Mouse (Mus musculus) CH12.LX (cell line): ENCODE data around the gene Lcor. TPM values are rescaled to one million over a fixed set of nuclear protein-coding genes. Genes with fewer than 3 reads are reported as not detected.

Experiments
- DNase-seq: peaks from one replicate; pipeline ENCODE4 v3.0.0-alpha.2; 2013; ENCODE audit errors: extremely low read depth
- H3K27ac ChIP-seq: 2 replicates; pipeline ENCODE4 v1.5.1; 2012; ENCODE audit warnings: low read depth, mild to moderate bottlenecking, control low read depth, moderate library complexity; ENCODE audit not compliant: insufficient read depth
- H3K27me3 ChIP-seq: replicated peaks from 2 replicates; pipeline ENCODE3; 2012; ENCODE audit warnings: inconsistent platforms
- H3K36me3 ChIP-seq, 2 experiments: replicated peaks in 1 of 2; 2 replicates each; pipeline versions ENCODE3 to v1.6.1; 2012; ENCODE audit warnings: inconsistent platforms in 1 of 2, low read length in 1 of 2, mild to moderate bottlenecking in 1 of 2, mixed read lengths in 1 of 2, moderate library complexity in 1 of 2; ENCODE audit not compliant: control insufficient read depth in 1 of 2, insufficient read depth in 1 of 2
- H3K4me1 ChIP-seq, 2 experiments: 2 replicates each; pipeline ENCODE4 v1.6.1; 2012; ENCODE audit warnings: inconsistent platforms in 1 of 2, moderate library complexity in 1 of 2; ENCODE audit not compliant: insufficient read depth in 2 of 2, control insufficient read depth in 1 of 2
- H3K4me2 ChIP-seq: 2 replicates; pipeline ENCODE4 v1.6.1; 2012; ENCODE audit warnings: low read depth, mild to moderate bottlenecking, control low read depth; ENCODE audit not compliant: poor library complexity, insufficient read depth, severe bottlenecking
- H3K4me3 ChIP-seq, 3 experiments: fragments of 150-350 bp in 1 of 3; sonication (generic) in 1 of 3; replicated peaks in 1 of 3; 2 replicates each; pipeline versions ENCODE3 to v1.5.1; 2011 to 2012; ENCODE audit warnings: low read depth in 2 of 3, low read length in 2 of 3, mild to moderate bottlenecking in 2 of 3, moderate library complexity in 2 of 3, control low read depth in 1 of 3, improper control_type of control experiment in 1 of 3, inconsistent platforms in 1 of 3, mixed read lengths in 1 of 3; ENCODE audit not compliant: poor library complexity in 1 of 3
- H3K79me2 ChIP-seq: replicated peaks from 2 replicates; pipeline ENCODE4 v1.6.1; 2012; ENCODE audit warnings: mild to moderate bottlenecking, moderate library complexity; ENCODE audit not compliant: control insufficient read depth, poor library complexity, insufficient read depth, severe bottlenecking; ENCODE audit errors: extremely low read depth
- H3K9ac ChIP-seq: 2 replicates; pipeline ENCODE4 v1.6.1; 2012; ENCODE audit warnings: low read depth, mild to moderate bottlenecking, control low read depth, moderate library complexity; ENCODE audit not compliant: insufficient read depth
- H3K9me3 ChIP-seq: replicated peaks from 2 replicates; pipeline ENCODE3; 2012; ENCODE audit warnings: low read length, inconsistent platforms, mixed read lengths
- BHLHE40 ChIP-seq: IDR thresholded peaks from 2 replicates; pipeline ENCODE4 v1.6.1; 2011; ENCODE audit warnings: mild to moderate bottlenecking, low read depth, low read length, improper control_type of control experiment
- CHD1 ChIP-seq: IDR thresholded peaks from 2 replicates; pipeline ENCODE4 v1.6.1; 2012; ENCODE audit warnings: low read depth, low read length, improper control_type of control experiment, inconsistent platforms
- CHD2 ChIP-seq: IDR thresholded peaks from 2 replicates; pipeline ENCODE4 v1.6.1; 2011; ENCODE audit warnings: low read length, improper control_type of control experiment
- CTCF ChIP-seq, 2 experiments: IDR thresholded peaks in 1 of 2; conservative IDR thresholded peaks in 1 of 2; 2 replicates each; pipeline ENCODE4 v1.5.1; 2011 to 2012; ENCODE audit warnings: low read depth in 2 of 2, low read length in 2 of 2, improper control_type of control experiment in 1 of 2, inconsistent platforms in 1 of 2, mild to moderate bottlenecking in 1 of 2, moderate library complexity in 1 of 2
- ELF1 ChIP-seq: IDR thresholded peaks from 2 replicates; pipeline ENCODE4 v1.6.1; 2014; ENCODE audit warnings: low read depth, mild to moderate bottlenecking, inconsistent platforms, low read length, improper control_type of control experiment
- ETS1 ChIP-seq: conservative IDR thresholded peaks from 2 replicates; pipeline ENCODE4 v1.6.1; 2012; ENCODE audit warnings: low read depth, mild to moderate bottlenecking, inconsistent platforms, low read length, improper control_type of control experiment, moderate library complexity
- IRF4 ChIP-seq: IDR thresholded peaks from 2 replicates; pipeline ENCODE4 v1.6.1; 2014; ENCODE audit warnings: low read depth, mild to moderate bottlenecking, inconsistent platforms, low read length, improper control_type of control experiment
- JUN ChIP-seq: IDR thresholded peaks from 2 replicates; pipeline ENCODE4 v1.6.1; 2011; ENCODE audit warnings: low read depth, mild to moderate bottlenecking, low read length, improper control_type of control experiment, moderate library complexity; ENCODE audit not compliant: insufficient read depth
- JUND ChIP-seq: conservative IDR thresholded peaks from 2 replicates; pipeline ENCODE4 v1.6.1; 2011; ENCODE audit warnings: low read depth, low read length, improper control_type of control experiment
- MAFK ChIP-seq: IDR thresholded peaks from 2 replicates; pipeline ENCODE4 v1.6.1; 2011; ENCODE audit warnings: low read length, improper control_type of control experiment; ENCODE audit not compliant: insufficient replicate concordance
- MAX ChIP-seq: IDR thresholded peaks from 2 replicates; pipeline ENCODE4 v1.6.1; 2011; ENCODE audit warnings: low read length, improper control_type of control experiment
- MEF2A ChIP-seq: IDR thresholded peaks from 2 replicates; pipeline ENCODE4 v1.6.1; 2014; ENCODE audit warnings: low read depth, mild to moderate bottlenecking, inconsistent platforms, low read length, improper control_type of control experiment, borderline replicate concordance
- MXI1 ChIP-seq: IDR thresholded peaks from 2 replicates; pipeline ENCODE4 v1.6.1; 2011; ENCODE audit warnings: mild to moderate bottlenecking, low read depth, low read length, improper control_type of control experiment
- MYC ChIP-seq: IDR thresholded peaks from 2 replicates; pipeline ENCODE4 v1.6.1; 2011; ENCODE audit warnings: low read depth, mild to moderate bottlenecking, improper control_type of control experiment, low read length
- NELFE ChIP-seq: IDR thresholded peaks from 2 replicates; pipeline ENCODE4 v1.6.1; 2011; ENCODE audit warnings: low read depth, low read length, improper control_type of control experiment
- NRF1 ChIP-seq: IDR thresholded peaks from 2 replicates; pipeline ENCODE4 v1.6.1; 2014; ENCODE audit warnings: low read depth, mild to moderate bottlenecking, inconsistent platforms, low read length, improper control_type of control experiment, moderate library complexity
- PAX5 ChIP-seq: IDR thresholded peaks from 2 replicates; pipeline ENCODE4 v1.6.1; 2012; ENCODE audit warnings: low read length, inconsistent platforms, mixed read lengths
- POLR2AphosphoS2 ChIP-seq: IDR thresholded peaks from 2 replicates; pipeline ENCODE4 v1.6.1; 2011; ENCODE audit warnings: low read depth, low read length, improper control_type of control experiment
- RAD21 ChIP-seq: IDR thresholded peaks from 2 replicates; pipeline ENCODE4 v1.6.1; 2011; ENCODE audit warnings: low read depth, mild to moderate bottlenecking, low read length, improper control_type of control experiment, moderate library complexity
- RCOR1 ChIP-seq: conservative IDR thresholded peaks from 2 replicates; pipeline ENCODE4 v1.6.1; 2012; ENCODE audit warnings: low read depth, mild to moderate bottlenecking, inconsistent platforms, low read length, improper control_type of control experiment
- SIN3A ChIP-seq: IDR thresholded peaks from 2 replicates; pipeline ENCODE4 v1.6.1; 2012; ENCODE audit warnings: low read length, improper control_type of control experiment, inconsistent platforms
- TCF12 ChIP-seq: IDR thresholded peaks from 2 replicates; pipeline ENCODE4 v1.6.1; 2014; ENCODE audit warnings: low read depth, mild to moderate bottlenecking, inconsistent platforms, low read length, improper control_type of control experiment
- UBTF ChIP-seq: IDR thresholded peaks from 2 replicates; pipeline ENCODE4 v1.6.1; 2012; ENCODE audit warnings: low read depth, mild to moderate bottlenecking, inconsistent platforms, low read length, improper control_type of control experiment, moderate library complexity
- USF1 ChIP-seq: IDR thresholded peaks from 2 replicates; pipeline ENCODE4 v1.6.1; 2014; ENCODE audit warnings: low read depth, mild to moderate bottlenecking, inconsistent platforms, low read length, improper control_type of control experiment
- ZKSCAN1 ChIP-seq: IDR thresholded peaks from 2 replicates; pipeline ENCODE4 v1.6.1; 2012; ENCODE audit warnings: low read depth, inconsistent platforms, low read length, improper control_type of control experiment, borderline replicate concordance
- ZMIZ1 ChIP-seq: IDR thresholded peaks from 2 replicates; pipeline ENCODE4 v1.6.1; 2012; ENCODE audit warnings: low read depth, mild to moderate bottlenecking, inconsistent platforms, low read length, improper control_type of control experiment
- ZNF384 ChIP-seq: IDR thresholded peaks from 2 replicates; pipeline ENCODE4 v1.6.1; 2012; ENCODE audit warnings: low read depth, low read length, improper control_type of control experiment, inconsistent platforms
- dilution Hi-C: fragments of 300-500 bp; cut with MboI; formaldehyde crosslinking; loops from 2 replicates; pipeline ENCODE4 v1.14.3; 2020; ENCODE audit warnings: low sequenced_read_pairs; ENCODE audit not compliant: extremely low pct_unique_long_range_greater_than_20kb, extremely low pct_ligation_motif_present
- in situ Hi-C: fragments of 300-500 bp; cut with MboI; formaldehyde crosslinking; loops from 3 replicates; pipeline ENCODE4 v1.14.3; 2019; ENCODE audit warnings: low sequenced_read_pairs, low pct_ligation_motif_present, low pct_unique_long_range_greater_than_20kb, mixed read lengths
- polyA plus RNA-seq: library from polyadenylated mRNA; unstranded; fragments of >175 nt; gene quantifications from 2 replicates; pipeline ENCODE4 v1.2.1, GENCODE M21; 2012; ENCODE audit warnings: low read depth; ENCODE audit not compliant: insufficient read length
- total RNA-seq, 2 experiments: library from RNA; depleted of rRNA; stranded (reverse); fragments of 300-350 nt in 1 of 2; fragments of >200 nt in 1 of 2; gene quantifications; 2 replicates each; pipeline ENCODE4 v1.2.3; 2012 to 2014

Gene Lcor
- total and polyA plus RNA-seq, 3 experiments: 2.9 to 4.8 (median 3.4) TPM

DNA sequence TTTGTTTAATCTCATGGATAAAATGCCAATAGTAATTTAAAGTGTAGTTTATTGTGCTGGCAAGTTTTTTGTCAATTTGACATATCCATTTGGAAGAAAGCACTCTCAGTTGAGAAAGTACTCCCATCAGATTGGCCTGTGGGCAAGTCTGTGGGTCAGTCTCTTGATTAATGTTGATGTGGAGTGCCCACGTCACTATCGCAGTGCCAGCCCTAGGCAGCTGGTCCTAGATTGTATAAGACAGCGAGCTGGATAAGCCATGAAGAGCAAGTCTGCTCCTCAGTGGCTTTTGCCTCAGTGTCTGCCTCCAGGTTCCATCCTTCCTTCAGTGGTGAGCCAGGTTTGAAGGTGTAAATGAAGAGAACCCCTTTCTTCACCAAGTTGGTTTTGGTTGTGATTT is 34.6 kb downstream of the Lcor start:
- in situ Hi-C loops: no loop called here
- H3K79me2 ChIP-seq: peaks cover 42% of the 10 kb centered on the region
- no peak overlapping the region for H3K4me2 ChIP-seq
- no peaks in the 10 kb centered on the region for H3K27me3 ChIP-seq
- H3K4me3 ChIP-seq: no peak overlapping the region
- H3K9me3 ChIP-seq: no peaks in the 10 kb centered on the region
- TF ChIP-seq UBTF: no peak
- no peak for TF ChIP-seq IRF4
- TF ChIP-seq BHLHE40: no peak
- no peak for TF ChIP-seq NELFE
- TF ChIP-seq ZNF384: no peak
- H3K36me3 ChIP-seq: peaks cover 0 to 14% of the 10 kb centered on the region in 2 experiments
- H3K27ac ChIP-seq: no peak overlapping the region
- dilution Hi-C loops: no loop called here
- H3K9ac ChIP-seq: no peak overlapping the region
- DNase-seq: no peak
- peaks cover 0 to 29% of the 10 kb centered on the region in 2 experiments; a peak in 1 of 4 replicates for H3K4me1 ChIP-seq

DNA sequence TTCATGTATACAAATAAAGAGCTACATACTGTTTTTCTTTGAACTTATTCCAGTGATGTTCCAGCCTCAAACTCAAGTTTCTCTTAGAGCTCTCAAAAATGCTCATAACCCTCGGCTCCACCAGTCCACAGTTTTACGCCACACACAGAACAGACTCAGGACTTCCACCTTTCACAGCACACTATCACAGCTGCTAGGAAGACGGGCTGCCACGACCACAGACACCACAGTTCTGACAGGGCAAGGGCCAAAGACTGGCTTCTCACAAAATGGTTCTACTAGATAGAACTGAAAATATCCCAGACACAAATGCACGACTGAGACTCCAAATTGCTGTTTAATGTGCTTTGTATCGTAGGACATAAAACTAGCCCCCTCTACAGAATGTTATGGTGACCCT is 36.7 kb downstream of the Lcor start:
- no peaks in the 10 kb centered on the region for H3K27me3 ChIP-seq
- H3K27ac ChIP-seq: no peak overlapping the region
- no peak for TF ChIP-seq RAD21
- no peak for TF ChIP-seq ZMIZ1
- TF ChIP-seq ELF1: no peak
- TF ChIP-seq MAFK: no peak
- TF ChIP-seq ZKSCAN1: no peak
- TF ChIP-seq MYC: no peak
- no peak for TF ChIP-seq USF1
- TF ChIP-seq SIN3A: no peak
- no peak for TF ChIP-seq CHD2
- peaks cover 0 to 36% of the 10 kb centered on the region in 2 experiments; a peak in 1 of 4 replicates for H3K4me1 ChIP-seq
- no peak overlapping the region for H3K4me3 ChIP-seq
- H3K9ac ChIP-seq: no peak overlapping the region
- H3K36me3 ChIP-seq: peaks cover 0 to 12% of the 10 kb centered on the region in 2 experiments
- in situ Hi-C loops (no loop called here), dilution Hi-C loops (no loop called here)
- H3K79me2 ChIP-seq: peaks cover 45% of the 10 kb centered on the region
- H3K4me2 ChIP-seq: no peak overlapping the region
- DNase-seq: no peak
- no peaks in the 10 kb centered on the region for H3K9me3 ChIP-seq

DNA sequence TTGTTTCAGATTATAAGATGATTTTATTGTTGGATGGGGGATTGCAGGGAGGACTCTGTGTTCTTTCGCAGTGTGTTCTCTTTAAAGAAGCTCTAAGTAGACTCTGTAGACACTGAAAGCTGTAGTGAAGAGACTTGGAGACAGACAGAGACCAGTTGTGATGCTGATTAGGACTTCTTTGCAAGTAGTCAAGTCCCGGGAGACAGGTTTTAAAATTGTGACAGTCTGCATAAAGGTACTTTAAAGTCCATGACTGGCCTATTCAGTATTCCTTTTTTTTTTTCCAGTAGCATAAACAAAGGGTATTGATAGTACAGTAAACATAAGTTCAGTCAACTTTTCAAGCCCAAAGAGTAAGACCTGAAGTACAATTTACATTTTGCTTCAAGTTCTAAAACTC is 39.8 kb downstream of the Lcor start:
- in situ Hi-C loops (no loop called here), dilution Hi-C loops (no loop called here)

More for the DNA sequence above, 39.8 kb downstream of the Lcor start:
- H3K9ac ChIP-seq: no peak overlapping the region
- no peak overlapping the region for H3K4me3 ChIP-seq
- H3K4me2 ChIP-seq: no peak overlapping the region
- H3K36me3 ChIP-seq: peaks cover 0 to 5% of the 10 kb centered on the region in 2 experiments
- DNase-seq: no peak
- H3K27ac ChIP-seq: no peak overlapping the region
- no peak for TF ChIP-seq ZMIZ1
- TF ChIP-seq POLR2AphosphoS2: no peak
- no peak for TF ChIP-seq RAD21
- no peak for TF ChIP-seq RCOR1
- TF ChIP-seq CHD2: no peak
- no peak for TF ChIP-seq ELF1
- no peak for TF ChIP-seq JUN
- no peak for TF ChIP-seq PAX5
- TF ChIP-seq MAFK: no peak
- TF ChIP-seq NRF1: no peak
- no peak for TF ChIP-seq CTCF (conservative IDR thresholded peaks at IDR 0.05 in 1 of 2, IDR thresholded peaks at IDR 0.05 in 1 of 2; ENCODE audit: low read depth in 2 of 2, low read length in 2 of 2)
- no peak for TF ChIP-seq JUND
- no peak for TF ChIP-seq MAX
- TF ChIP-seq MYC: no peak
- no peak for TF ChIP-seq MXI1
- no peak for TF ChIP-seq CHD1
- no peak for TF ChIP-seq ETS1
- no peak for TF ChIP-seq IRF4
- TF ChIP-seq MEF2A: no peak
- TF ChIP-seq TCF12: no peak
- no peaks in the 10 kb centered on the region for H3K27me3 ChIP-seq
- H3K4me1 ChIP-seq: peaks cover 0 to 36% of the 10 kb centered on the region in 2 experiments; a peak in 1 of 4 replicates
- no peaks in the 10 kb centered on the region for H3K9me3 ChIP-seq
- H3K79me2 ChIP-seq: peaks cover 38% of the 10 kb centered on the region
